Mouse (Mus musculus) ovary, postnatal 10 days (tissue): ENCODE data around the gene Phldb2.

Source experiments
- DNase-seq: peaks from one replicate; pipeline ENCODE4 v3.0.0; 2022; ENCODE audit warnings: low spot score

The Phldb2 gene

DNA sequence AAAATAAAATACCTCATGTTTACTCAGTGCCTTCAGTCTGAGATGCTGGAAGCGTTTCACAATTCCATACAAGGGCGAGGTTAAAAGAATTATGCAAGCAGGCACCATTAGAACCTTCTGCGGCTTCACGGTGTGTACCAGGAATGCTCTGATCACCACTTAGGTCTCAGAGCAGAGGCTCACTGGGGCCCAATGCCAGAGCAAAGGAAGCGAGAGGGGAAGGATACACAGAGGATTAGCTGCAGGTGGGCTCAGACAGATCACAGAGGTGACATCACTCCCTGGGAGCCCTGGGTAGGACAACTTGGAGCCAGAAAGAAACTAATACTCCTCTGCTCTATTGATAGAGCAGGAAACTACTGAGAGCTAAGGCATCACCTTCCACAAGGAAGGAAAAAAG is 162.1 kb downstream of the Phldb2 start:
- DNase-seq = no peak

DNA sequence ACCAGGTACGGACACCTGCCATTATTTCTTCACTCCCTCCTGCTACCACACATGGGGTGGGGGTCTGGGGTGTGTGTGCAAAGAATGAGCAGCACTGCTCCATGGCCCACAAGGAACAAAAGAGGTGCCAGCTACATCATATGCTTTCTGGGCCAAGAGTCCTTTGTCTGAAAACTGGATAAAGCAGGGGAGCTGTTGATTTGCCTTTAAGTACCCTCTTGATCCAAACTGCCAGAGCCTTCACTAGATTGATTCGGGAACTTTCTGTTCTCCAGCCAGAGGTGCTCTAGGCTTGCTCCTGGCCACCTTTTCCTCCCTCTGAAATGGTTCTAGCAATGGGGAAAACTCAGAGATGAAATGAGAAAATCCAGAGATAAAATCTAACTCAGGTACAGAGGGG is 164.1 kb downstream of the Phldb2 start:
- no peak for DNase-seq

DNA sequence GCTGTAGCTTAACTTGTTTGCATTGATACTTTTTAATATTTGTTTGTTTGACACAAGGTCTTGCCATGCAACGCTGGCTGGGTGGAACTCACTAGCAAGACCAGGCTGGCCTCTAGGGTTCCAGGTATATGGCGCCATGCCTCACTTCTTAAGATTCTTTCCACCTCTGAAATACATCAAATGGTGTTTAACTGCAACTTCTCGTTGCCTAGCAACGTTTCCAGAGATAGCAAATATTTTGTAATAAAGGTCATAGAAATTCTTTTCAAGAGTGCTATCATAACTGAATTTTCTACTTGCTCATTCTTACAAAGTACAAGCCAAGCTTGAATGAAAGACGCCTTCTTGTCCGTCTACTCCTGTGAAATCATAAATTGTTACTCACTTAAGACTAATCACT is 165.7 kb downstream of the Phldb2 start:
- DNase-seq = no peak

DNA sequence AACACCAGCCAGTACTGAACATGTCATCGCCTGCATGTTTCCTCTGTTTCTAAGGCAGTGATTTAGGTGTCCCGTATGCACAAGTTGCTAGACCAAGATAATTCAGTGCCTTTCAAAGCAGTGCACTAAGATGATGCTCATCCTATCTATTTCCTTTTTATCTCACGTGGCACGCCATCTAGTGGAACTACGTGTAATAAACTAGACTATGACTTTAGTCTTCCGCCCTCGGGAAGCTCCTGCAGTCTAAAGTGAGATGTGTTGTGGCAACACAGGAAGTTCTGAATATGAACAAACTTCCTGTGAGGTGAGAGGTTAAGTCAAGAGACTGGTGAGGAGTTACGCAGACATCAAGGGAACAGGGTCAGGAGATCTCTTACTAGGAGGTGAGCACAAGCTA is 166.8 kb downstream of the Phldb2 start:
- DNase-seq = no peak

DNA sequence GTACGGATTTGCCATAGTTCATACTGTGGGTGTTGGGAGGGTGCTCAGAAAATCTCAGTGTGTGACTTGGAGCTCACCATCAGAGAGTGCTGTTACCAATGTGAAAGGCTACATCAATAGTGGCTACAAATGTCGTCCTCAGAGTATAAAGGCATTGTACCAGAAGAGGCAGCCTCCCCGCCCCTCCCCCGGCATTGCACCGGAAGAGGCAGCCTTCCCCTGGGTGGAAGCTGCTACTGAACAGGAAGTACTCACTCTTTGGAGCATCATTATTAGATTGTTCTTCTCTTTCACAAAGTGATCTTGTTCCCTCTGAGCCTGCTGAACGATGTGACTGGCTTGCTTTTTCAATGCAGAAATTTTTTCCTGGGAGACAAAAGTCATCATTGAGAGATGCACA is 173.4 kb downstream of the Phldb2 start:
- no peak for DNase-seq

DNA sequence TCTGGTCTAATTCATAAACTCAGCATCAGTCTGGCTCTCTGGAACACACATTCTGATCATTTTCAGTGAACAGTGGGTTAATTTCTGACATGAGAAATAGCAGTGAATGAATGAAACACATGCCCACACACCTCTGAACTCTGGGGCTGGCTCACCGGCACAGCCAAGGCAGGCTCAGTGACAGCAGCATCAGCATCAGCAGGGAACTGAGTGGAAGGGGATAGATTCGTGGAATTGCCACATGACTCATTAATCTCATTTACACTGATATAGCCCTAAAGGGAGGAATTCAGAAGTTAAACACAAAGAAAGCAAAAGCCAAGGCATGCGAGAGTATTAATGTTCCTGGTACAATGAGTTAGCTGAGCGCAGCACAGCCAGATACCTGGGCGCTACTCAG is 178.6 kb downstream of the Phldb2 start:
- no peak for DNase-seq

DNA sequence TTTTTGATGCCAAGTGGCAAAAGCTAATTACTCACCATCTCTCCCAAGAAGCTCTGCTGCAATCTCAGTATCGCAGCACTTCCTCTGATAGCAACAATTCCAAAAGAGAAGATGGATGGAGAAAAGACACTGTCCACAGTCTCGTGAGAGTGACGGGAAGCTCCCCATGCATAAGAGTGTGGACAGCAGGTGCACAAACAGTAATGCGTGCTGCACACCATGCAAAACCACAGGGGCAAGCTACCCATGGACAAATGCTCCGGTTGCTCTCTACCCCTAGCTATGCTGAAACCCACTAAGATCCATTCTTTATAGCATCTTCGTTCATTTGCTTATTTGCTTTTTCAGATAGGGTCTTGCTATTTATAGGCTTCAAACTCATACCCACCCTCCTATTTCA is 182.5 kb downstream of the Phldb2 start:
- no peak for DNase-seq

DNA sequence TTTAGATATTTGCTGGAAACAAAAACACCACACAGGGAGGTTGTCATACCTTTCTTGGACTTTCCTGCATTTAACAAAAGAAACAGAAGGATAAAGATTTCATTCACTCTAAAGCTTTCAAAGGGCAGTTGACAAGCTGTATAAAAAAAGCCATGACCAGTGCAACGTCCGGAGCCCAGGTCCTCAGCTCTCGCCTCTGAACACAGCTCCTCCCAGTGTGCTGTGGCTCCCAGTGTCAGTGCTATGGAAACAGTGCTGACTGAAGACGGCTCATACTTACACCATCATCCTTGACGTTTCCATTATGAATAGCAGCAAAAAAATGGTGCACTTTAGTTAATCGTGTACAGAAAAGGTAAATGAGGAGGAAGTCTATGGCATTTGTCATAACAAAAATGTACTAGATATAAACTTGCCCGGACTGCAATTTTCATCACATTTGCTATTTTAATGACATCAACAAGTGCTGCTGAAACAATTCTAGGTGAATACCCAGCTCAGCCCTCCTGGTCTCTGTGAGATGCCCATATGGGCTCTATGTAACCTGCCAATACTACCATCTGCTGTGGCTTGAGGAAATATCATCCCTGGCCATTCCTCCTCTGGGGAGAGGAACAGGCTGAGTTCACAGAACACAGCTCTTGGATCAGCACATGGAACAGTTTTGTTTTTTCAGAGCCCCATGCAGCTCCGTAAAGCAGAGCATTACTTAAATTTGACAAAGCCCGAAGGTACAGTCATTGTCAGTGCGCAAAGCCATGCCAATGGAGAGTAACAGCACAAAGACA is 185.4 kb downstream of the Phldb2 start:
- no peak for DNase-seq

DNA sequence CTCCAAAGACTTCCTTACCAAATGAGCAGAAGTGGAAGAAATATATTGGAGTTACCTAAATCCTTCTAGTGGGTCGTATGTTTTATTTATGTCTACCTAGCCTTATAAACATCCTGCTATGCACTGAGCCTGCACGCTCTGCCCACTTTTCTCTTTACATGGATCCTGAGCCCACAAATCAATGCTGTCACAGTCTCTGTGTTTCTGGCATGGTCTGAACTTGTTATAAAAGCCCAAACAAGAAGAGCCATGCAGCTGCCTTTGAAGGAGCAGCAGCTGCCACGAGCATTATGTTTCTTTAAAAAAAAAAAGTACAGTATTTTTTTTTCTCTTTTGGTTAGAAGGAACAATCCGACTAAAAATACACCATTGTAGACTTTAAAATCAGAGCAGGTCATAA is 186.0 kb downstream of the Phldb2 start:
- DNase-seq = no peak

DNA sequence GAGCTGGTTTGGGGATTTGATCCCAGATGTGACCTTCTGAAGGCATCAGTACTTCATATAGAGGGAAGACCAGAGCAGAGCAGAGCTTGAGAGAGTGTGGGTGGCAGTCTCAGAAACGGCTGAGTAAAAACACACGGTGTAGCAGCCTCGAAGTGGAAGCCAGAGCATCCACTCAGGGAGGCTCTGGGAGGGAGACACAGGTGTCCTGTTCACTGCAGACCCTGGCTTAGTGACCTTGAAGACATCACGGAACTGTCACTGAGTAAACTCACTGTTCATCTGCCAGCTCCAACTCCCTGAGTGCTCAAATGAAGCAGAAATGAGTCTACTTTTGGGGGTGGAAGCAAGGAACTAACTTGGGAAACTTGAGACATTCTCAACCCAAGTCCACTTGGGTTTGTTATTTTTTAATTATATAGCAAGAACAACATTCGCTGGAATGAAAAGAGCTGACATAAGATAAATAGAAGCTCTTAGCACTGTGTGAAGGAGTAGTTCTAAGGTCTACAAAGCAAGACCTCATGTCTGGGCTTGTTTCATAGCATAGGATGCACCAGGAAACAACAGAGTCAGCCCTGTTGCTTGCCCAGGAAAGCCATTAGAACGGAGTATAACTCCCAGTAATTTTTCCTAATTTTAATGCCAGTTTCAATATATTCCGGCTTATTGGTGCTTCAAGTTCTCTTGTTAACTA is 187.4 kb downstream of the Phldb2 start:
- no peak for DNase-seq

DNA sequence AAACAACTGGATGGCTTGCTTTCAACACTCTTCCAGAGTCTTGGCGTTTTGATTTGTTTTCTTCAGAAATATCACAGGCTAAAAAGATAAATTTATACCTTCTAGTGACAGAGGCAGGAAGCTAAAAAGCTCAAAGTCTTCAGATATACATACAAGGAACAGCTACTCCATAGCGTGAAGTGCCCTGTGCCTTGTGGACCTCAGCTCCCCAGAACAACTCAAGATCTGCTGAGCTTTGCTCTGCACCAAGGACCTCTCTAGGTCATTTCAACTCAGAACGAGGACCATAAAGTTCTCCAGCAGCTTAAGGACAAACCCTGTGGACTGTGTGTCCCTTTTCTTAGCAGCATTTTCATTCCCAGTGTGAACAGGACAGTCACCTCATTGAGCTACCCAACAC is 188.3 kb downstream of the Phldb2 start:
- no peak for DNase-seq

DNA sequence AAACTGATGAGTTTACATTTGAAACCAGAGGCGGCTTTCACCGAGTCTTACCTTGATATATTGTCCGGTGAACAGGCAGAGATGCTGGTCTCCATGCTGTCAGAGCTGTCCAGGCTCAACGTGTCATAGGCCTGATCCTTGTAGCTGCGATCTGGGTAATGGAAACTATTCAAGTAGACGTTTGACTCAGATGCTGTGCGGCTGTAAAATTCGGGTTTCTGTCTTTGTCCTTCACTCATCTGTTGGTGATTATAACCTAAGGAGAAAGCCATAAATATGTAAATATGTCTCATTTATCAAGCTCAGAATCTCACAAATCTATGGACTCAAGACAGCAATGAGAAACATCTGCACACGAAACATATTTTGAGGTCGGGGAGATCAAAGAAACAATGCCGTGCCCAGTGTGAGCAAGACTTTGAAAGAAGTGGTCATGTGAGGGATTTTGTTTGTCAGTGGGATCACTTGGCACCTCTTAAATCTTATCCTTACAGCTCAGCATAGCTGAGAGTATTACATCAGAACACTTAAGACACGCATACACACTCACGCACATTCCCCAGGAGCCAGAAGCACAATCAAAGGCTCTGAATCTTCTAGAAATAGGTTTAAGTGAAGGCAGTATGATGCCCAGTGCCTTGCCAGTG is 190.4 kb downstream of the Phldb2 start:
- DNase-seq = no peak

DNA sequence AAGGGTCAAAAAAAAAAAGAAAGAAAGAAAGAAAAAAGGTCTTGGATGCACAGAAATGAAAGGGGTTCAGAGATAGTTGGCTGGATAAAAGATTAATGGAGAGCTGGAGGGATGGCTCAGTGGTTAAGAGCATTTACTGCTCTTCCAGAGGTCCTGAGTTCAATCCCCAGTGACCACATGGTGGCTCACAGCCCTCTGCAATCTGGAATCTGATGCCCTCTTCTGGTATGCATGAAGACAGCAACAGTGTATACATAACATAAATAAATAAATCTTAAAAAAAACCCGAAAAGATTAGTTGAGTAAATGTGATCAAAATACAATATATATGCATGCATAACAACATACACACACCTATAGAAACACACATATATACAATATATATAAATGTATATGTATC is 192.0 kb downstream of the Phldb2 start:
- DNase-seq = no peak

DNA sequence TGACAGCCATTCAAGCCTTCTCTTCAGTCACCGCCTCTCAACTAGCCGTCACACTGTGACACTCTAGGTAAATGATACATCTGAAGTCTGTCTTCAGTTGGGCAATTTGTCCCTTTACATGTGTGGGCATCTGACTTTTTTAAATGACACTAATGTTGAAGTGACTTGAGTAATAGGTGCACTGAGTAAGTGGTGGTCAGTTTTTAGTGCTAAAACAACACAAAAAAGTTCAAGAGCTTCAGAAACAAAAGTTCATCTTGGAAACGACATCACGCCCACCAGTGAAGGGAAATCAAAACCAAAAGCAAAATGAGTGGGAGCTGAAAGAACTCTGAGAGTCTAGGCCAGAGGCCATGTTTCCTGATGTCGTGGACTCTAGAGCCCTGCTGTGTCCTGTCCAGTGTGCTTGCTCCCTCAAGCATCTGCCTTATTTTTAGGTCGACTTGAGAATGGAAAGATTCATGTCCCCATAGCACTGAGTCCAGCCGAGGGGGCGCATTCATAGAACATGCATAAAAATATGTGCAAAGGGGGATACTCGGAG is 194.6 kb downstream of the Phldb2 start:
- DNase-seq = no peak

DNA sequence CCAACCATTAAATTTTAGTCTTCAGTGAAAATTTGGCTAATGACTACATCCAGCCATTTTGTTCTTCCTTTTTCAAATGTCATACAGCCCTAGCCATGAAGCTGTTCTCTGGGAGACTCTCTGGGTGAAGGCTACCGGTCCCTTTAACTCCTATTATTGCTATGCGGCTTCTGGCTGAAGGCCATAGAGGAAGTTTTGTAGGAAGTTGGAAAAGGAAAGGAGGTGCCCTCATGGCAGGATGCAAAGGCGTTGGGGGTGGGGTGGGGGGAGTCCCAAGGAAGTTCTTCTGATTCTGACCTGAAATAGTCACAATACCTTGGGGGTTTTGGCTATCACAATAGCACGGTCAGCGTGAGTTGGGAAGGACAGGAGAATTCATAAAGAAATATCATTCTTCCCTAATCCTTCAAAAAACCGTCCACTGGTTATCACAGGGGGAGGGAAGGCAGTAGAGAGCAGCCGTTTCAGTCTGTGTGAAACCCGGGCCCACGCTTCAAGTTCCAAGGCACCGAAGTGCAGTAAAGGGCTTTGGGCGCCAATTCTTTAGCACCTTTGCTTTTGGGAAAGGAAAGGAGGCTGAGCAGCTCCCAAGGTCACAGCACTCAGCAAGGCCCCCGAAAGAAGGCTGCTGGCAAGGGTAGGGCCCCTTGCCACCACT is 195.8 kb downstream of the Phldb2 start:
- no peak for DNase-seq

DNA sequence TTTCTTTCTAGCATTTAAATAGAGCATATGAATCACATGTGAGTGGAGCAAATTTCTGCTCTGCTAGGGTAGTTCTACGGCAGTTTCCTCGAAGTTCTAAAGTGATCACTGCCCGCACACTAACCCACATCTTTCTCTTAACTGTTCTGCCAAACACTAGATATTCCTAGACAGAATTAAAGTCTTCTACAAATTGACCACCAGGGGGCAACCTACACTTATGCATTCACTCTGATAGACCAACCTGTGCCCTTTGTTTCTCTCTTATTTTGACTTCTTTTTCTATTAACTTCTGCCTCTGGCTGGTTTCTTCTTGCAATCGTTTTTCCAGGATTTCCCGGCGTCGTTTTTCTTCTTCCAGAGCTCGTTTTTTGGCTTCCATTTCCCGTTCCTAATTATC is 196.5 kb downstream of the Phldb2 start:
- DNase-seq = no peak

DNA sequence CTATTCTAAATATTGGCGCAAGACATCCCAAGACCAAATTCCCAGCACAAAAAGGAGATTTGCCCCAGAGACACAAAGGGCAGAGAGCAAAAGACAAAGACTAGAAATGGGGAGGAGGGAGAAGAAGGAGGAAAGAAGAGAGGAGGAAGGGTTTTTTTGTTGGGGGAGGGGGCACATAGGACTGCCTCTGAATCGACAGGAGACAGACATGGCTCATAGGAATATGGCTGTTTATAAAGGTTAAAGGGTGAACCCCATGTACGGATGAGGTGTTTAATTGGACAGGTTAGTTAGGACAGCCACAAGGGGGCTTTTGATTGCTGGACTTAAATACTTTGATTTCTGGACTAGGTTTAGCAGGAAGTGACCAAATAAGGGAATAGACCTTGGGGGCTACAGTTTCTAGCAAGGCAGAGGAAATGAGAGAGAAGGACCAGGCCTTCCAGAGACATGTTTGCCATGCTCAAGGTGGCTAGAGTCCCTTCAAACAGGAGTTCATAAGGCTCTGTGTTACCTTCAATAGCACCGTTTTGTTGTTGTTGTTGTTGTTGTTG is 209.7 kb downstream of the Phldb2 start:
- no peak for DNase-seq

DNA sequence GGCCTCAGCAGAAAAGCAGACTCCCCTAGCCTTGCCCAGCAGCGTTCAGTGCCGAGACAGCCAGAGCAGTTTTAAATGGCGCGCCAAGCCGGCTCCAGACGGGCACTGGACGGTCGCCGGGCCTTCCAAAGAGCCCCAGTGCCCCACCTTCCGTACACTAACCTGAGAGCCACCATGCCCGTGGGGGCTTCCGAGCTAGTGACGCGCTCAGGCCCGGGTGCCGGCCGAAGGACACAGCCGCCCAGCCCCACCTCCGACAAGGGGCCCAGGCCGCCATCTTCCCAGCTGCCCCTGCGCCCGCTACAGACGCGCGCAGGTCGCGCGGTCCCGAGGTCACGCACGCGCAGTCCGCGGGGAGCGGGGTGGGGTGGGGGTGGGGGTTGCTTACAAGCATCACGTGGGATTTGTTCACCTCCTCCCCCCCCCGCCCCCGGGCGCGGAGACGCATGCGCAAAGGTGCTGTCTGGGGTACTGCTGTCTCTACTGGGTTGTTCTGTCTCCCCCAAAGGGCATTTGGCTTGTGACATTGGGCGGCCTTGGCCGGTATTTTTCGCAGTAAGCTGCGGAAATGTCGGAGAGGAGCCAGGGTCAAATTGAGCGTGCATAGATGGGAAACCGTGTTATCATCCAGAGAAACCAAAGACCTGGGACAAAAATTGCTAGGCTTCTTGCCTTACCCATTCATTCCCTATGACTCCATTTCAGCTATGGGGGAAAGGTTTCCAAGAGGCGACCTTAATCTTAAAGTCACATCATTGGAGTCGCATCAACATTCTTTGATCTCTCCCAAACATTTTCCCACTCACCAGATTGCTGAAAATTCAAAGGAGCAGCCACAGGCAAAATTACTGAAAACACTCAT is 210.6 kb downstream of the Phldb2 start, which contains the start of gene Abhd10:
TSS of gene Abhd10 (minus strand) at position 341 of the 862 bp plus-strand sequence.
- DNase-seq = peak; percentile 93

DNA sequence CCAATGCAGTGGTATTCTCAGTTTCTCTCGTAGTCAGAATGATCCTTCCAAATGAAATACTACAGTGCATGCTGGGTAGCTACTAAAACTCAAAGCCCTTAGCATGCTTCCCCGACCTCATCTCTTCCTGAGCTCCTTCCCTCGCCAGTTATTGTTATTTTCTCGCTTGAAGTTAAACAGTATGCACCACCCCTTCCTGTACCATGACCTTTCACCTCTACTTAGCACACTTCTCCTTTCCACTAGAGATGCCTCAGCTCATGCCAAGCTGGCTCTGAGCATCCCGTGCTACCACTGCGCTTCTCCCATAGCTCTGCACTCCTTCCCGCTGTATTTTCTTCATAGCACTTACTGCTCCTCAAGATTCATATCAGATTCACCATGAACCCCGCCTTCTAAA is 215.5 kb downstream of the Phldb2 start:
- DNase-seq = no peak

DNA sequence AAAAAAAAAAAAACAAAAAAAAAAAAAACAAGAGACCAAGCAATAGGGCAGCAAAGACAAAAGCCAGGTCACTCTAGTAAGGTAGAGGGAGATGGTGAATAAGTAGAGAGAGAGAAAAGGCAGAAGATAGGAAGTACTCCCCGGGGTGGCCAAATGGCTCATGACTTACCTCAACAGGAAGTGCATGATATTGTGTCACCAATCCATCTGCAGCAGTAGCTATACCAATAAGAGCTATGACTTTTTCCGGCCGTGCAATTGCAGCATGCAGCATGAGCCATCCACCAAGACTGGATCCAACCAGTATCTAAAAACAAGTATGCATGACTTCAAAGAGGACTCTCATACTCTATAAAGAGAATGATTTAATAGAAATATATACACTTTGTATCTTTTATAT is 216.7 kb downstream of the Phldb2 start:
- no peak for DNase-seq

DNA sequence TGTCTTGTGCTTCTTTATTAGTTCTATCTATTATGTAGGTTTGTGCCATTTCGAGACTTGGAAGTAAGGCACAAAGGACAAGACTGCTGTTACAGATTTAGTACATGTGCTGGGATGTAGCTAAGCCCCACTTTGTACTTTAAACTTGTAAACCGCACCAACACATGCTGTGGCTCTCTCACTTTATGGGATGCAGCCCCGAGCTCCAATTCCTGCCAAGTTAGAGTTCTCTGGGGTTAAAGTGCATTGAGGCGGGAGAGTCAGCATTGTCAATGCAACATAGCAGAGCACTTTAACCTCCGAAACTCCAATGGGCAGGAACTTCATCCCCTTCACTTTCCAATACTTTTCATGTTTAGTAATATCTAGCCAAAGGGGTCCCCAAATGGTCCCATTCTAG is 224.2 kb downstream of the Phldb2 start:
- DNase-seq = no peak
